Mouse (Mus musculus) heart, adult 2 months (tissue): ENCODE data around the gene Gm20388. TPM values are rescaled to one million over a fixed set of nuclear protein-coding genes. Genes with fewer than 3 reads are reported as not detected.
"Not testable (repeated sequence)": the region's sequence is repeated elsewhere in the genome, so short reads cannot be mapped to it uniquely, and the experiment has no call there.

Experiments used
- DNase-seq, 2 experiments: peaks; one replicate each; pipeline ENCODE4 v3.0.0; 2021
- H3K27ac ChIP-seq: fragments of 200-600 bp; 2 replicates; pipeline ENCODE4 v1.8.1; 2022
- H3K27me3 ChIP-seq: fragments of 200-500 bp; 2 replicates; pipeline ENCODE4 v1.6.1; 2012; ENCODE audit warnings: mild to moderate bottlenecking, low read length, inconsistent platforms, mixed read lengths; ENCODE audit not compliant: control insufficient read depth, insufficient read depth
- H3K36me3 ChIP-seq: fragments of 200-500 bp; 2 replicates; pipeline ENCODE4 v1.6.1; 2012; ENCODE audit warnings: low read length, inconsistent platforms; ENCODE audit not compliant: control insufficient read depth, insufficient read depth
- H3K4me1 ChIP-seq: fragments of 200-500 bp; 2 replicates; pipeline ENCODE4 v1.6.1; 2011; ENCODE audit warnings: low read length; ENCODE audit not compliant: control insufficient read depth, insufficient read depth
- H3K4me3 ChIP-seq: fragments of 200-600 bp; 2 replicates; pipeline ENCODE4 v1.8.1; 2022
- H3K79me2 ChIP-seq: fragments of 200-500 bp; replicated peaks from 2 replicates; pipeline ENCODE4 v1.6.1; 2012; ENCODE audit warnings: mild to moderate bottlenecking, inconsistent platforms, low read length, moderate library complexity, mixed read lengths; ENCODE audit not compliant: control insufficient read depth, insufficient read depth
- H3K9ac ChIP-seq: fragments of 200-500 bp; 2 replicates; pipeline ENCODE4 v1.6.1; 2012; ENCODE audit warnings: low read depth, mild to moderate bottlenecking, control low read depth, inconsistent platforms, low read length, mixed read lengths
- CTCF ChIP-seq: fragments of 200-600 bp; IDR thresholded peaks from 2 replicates; pipeline ENCODE4 v1.8.1; 2022; ENCODE audit warnings: antibody characterized with exemption, mild to moderate bottlenecking, moderate library complexity
- EP300 ChIP-seq: fragments of 200-500 bp; IDR thresholded peaks from 2 replicates; pipeline ENCODE4 v1.6.1; 2011; ENCODE audit warnings: low read depth, low read length, control low read depth; ENCODE audit not compliant: insufficient read depth
- POLR2A ChIP-seq: fragments of 200-500 bp; IDR thresholded peaks from 2 replicates; pipeline ENCODE4 v1.6.1; 2011; ENCODE audit warnings: mild to moderate bottlenecking, low read depth, low read length, control low read depth; ENCODE audit not compliant: insufficient read depth
- WGBS: fragments of 180-500 bp; shearing (Covaris S2); methylation state at CpG from one replicate; pipeline ENCODE4 v1.1.7; 2018; 5-methylcytosine and 5-hydroxymethylcytosine counted together
- intact Hi-C: fragments of 180-260 bp; cut with DNase I; formaldehyde crosslinking; loops from one replicate; pipeline ENCODE4 v1.15.1; 2025
- polyA plus RNA-seq: library from polyadenylated mRNA; depleted of rRNA; stranded (reverse); fragments of >200 nt; gene quantifications from 2 replicates; pipeline ENCODE4 v1.2.3, GENCODE M21; 2012
- total RNA-seq, 2 experiments: library from RNA; stranded (reverse); gene quantifications; 2 replicates each; pipeline ENCODE4 v1.2.3; 2021

Gm20388 gene
- total and polyA plus RNA-seq, 3 experiments, result 1.8 to 32.3 TPM; not detected in 1

GRCm38 (mm10) chr8:123442871-123443575 lies 3532.4 kb downstream of the Gm20388 start:
- Histone ChIP-seq H3K4me1 (peaks cover 1% of the 10 kb centered on the region; the same call in 1 of the 2 replicates), H3K27ac (peak overlapping the region; percentile 92), H3K9ac (peak overlapping the region; percentile 84), H3K27me3 (no peaks in the 10 kb centered on the region), H3K79me2 (no peaks in the 10 kb centered on the region), H3K4me3 (peak overlapping the region; percentile 93), H3K36me3 (no peaks in the 10 kb centered on the region)
- intact Hi-C loops, result loop anchor here (5.0 kb wide), 1 partner anchor 34 kb away; the partner anchor contains the start of gene Afg3l1
- under 1% methylated on average over 41 of the region's 41 CpGs for WGBS
- peak; percentile 95 to 98 for DNase-seq
- TF ChIP-seq POLR2A (peak; percentile 49; the same call in 1 of the 2 replicates), CTCF (peak; percentile 84), EP300 (no peak)

DNA sequence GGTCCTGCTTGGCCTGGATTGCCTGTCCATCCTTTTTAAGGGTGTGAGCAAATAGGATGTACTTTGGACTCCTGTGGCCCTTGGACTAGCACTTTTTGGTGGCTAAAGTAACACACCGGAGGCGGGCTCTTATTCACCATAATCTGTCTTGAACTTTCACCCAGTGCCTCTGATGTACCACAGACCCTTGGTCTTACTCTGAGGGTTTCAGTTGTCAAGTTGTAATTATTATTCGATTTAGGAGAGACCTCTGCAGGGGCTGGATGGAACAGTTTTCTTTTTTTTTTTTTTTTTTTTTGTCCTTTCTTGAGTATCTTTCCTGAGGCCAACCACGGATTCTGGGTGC lies 3532.9 kb downstream of the Gm20388 start:
- Histone ChIP-seq H3K4me1 (peaks cover 1% of the 10 kb centered on the region; the same call in 1 of the 2 replicates), H3K9ac (peak overlapping the region; percentile 84), H3K27ac (peak overlapping the region; percentile 92), H3K79me2 (no peaks in the 10 kb centered on the region), H3K4me3 (peak overlapping the region; percentile 93), H3K36me3 (no peaks in the 10 kb centered on the region), H3K27me3 (no peaks in the 10 kb centered on the region)
- intact Hi-C loops, result loop anchor here (5.0 kb wide), 1 partner anchor 34 kb away; the partner anchor contains the start of gene Afg3l1
- no peak for TF ChIP-seq CTCF
- no peak for TF ChIP-seq POLR2A
- no peak for TF ChIP-seq EP300
- 19% methylated on average over 4 of the region's 4 CpGs for WGBS
- no peak for DNase-seq

- no peak for DNase-seq
- TF ChIP-seq POLR2A (no peak), EP300 (no peak), CTCF (no peak)
- intact Hi-C loops, result loop anchor here (5.0 kb wide), 1 partner anchor 33 kb away; the partner anchor contains the start of gene Afg3l1
- H3K27me3 ChIP-seq, result no peaks in the 10 kb centered on the region
- no peak overlapping the region for H3K27ac ChIP-seq
- peaks cover 1% of the 10 kb centered on the region; the same call in 1 of the 2 replicates for H3K4me1 ChIP-seq
- WGBS, result 74% methylated on average over 6 of the region's 6 CpGs
- no peaks in the 10 kb centered on the region for H3K36me3 ChIP-seq
- H3K79me2 ChIP-seq, result no peaks in the 10 kb centered on the region
- no peak overlapping the region for H3K4me3 ChIP-seq
- no peak overlapping the region for H3K9ac ChIP-seq
Measured at GRCm38 (mm10) chr8:123444131-123444530, 3533.5 kb downstream of the Gm20388 start.

- no peak for TF ChIP-seq EP300
- no peak for TF ChIP-seq CTCF
- TF ChIP-seq POLR2A, result no peak
Measured at GRCm38 (mm10) chr8:123445981-123446380, 3535.3 kb downstream of the Gm20388 start.

GRCm38 (mm10) chr8:123446799-123447198 lies 3536.2 kb downstream of the Gm20388 start:
- Histone ChIP-seq H3K4me3 (no peak overlapping the region), H3K79me2 (no peaks in the 10 kb centered on the region), H3K27me3 (no peaks in the 10 kb centered on the region), H3K27ac (no peak overlapping the region), H3K9ac (no peak overlapping the region), H3K4me1 (peaks cover 1% of the 10 kb centered on the region; the same call in 1 of the 2 replicates), H3K36me3 (no peaks in the 10 kb centered on the region)
- WGBS, result 49% methylated on average over 6 of the region's 6 CpGs
- DNase-seq, result no peak
- TF ChIP-seq POLR2A, result no peak
- TF ChIP-seq EP300, result no peak
- no peak for TF ChIP-seq CTCF
- intact Hi-C loops, result no loop called here

More at GRCm38 (mm10) chr8:123445981-123446380, 3535.3 kb downstream of the Gm20388 start:
- Histone ChIP-seq H3K4me1 (peaks cover 1% of the 10 kb centered on the region; the same call in 1 of the 2 replicates), H3K27me3 (no peaks in the 10 kb centered on the region), H3K9ac (no peak overlapping the region), H3K4me3 (no peak overlapping the region), H3K27ac (no peak overlapping the region), H3K79me2 (no peaks in the 10 kb centered on the region), H3K36me3 (no peaks in the 10 kb centered on the region)
- intact Hi-C loops, result no loop called here
- WGBS, result 69% methylated on average over 10 of the region's 10 CpGs
- DNase-seq, result no peak

- DNase-seq, result no peak
- TF ChIP-seq CTCF, result no peak
- no peak for TF ChIP-seq EP300
- no peak for TF ChIP-seq POLR2A
- 87% methylated on average over 5 of the region's 5 CpGs for WGBS
- intact Hi-C loops, result no loop called here
- Histone ChIP-seq H3K9ac (no peak overlapping the region), H3K27me3 (no peaks in the 10 kb centered on the region), H3K79me2 (no peaks in the 10 kb centered on the region), H3K27ac (no peak overlapping the region), H3K36me3 (no peaks in the 10 kb centered on the region), H3K4me1 (peaks cover 1% of the 10 kb centered on the region; the same call in 1 of the 2 replicates), H3K4me3 (no peak overlapping the region)
Measured at GRCm38 (mm10) chr8:123450783-123451182, 3540.1 kb downstream of the Gm20388 start.

DNA sequence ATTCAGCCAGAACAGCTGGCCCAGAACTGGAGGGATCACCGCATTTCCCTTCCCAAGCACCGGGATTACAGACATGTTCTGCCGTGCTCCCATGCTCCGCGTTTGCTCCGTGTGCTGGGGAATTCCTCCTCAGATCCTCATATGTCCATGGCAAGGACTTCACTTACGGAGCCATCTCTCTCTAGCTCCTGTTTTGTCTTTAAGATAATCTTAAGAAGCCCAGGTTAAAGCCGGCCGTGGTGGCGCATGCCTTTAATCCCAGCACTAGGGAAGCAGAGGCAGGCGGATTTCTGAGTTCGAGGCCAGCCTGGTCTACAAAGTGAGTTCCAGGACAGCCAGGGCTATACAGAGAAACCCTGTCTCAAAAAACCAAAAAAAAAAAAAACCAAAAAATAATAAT lies 3541.1 kb downstream of the Gm20388 start:
- 93% methylated on average over 12 of the region's 12 CpGs for WGBS
- intact Hi-C loops, H3K4me3 ChIP-seq, H3K4me1 ChIP-seq, H3K36me3 ChIP-seq, DNase-seq, H3K27me3 ChIP-seq, H3K9ac ChIP-seq, H3K79me2 ChIP-seq, H3K27ac ChIP-seq: not testable (repeated sequence)
